Mouse (Mus musculus): Measurements from ENCODE around the gene Gpr183. TPM values are rescaled to one million over a fixed set of nuclear protein-coding genes. Genes with fewer than 3 reads are reported as not detected.

Gpr183 gene
- polyA plus RNA-seq, 1 experiment from 2014 or later: 3.2 TPM

- no peak overlapping the region for H3K4me3 ChIP-seq
- no peaks in the 10 kb centered on the region; the same call in 1 of the 2 replicates for H3K4me1 ChIP-seq
- no peak overlapping the region for H3K9ac ChIP-seq
- peaks cover 29% of the 10 kb centered on the region for H3K36me3 ChIP-seq
- no peak overlapping the region for H3K4me2 ChIP-seq (replicated peaks)
- H3K27ac ChIP-seq: no peak overlapping the region
- no peaks in the 10 kb centered on the region for H3K27me3 ChIP-seq
- H3K9me3 ChIP-seq: peaks cover 12% of the 10 kb centered on the region
- WGBS: 82% methylated on average over 8 of the region's 8 CpGs
- ATAC-seq (ENCODE audit: low FRiP score, low read depth): no peak
Measured at GRCm38 (mm10) chr14:121936856-121937255, 28.1 kb downstream of the Gpr183 start.

- H3K4me1 ChIP-seq: no peaks in the 10 kb centered on the region; the same call in 1 of the 2 replicates
- no peak overlapping the region for H3K27ac ChIP-seq
- no peak overlapping the region for H3K9ac ChIP-seq
- H3K27me3 ChIP-seq: no peaks in the 10 kb centered on the region
- no peak overlapping the region for H3K4me3 ChIP-seq
- 96% methylated on average over 4 of the region's 4 CpGs for WGBS
- peaks cover 29% of the 10 kb centered on the region for H3K36me3 ChIP-seq
- ATAC-seq (ENCODE audit: low FRiP score, low read depth): no peak
- H3K4me2 ChIP-seq (replicated peaks): no peak overlapping the region
- H3K9me3 ChIP-seq: peaks cover 12% of the 10 kb centered on the region
Measured at GRCm38 (mm10) chr14:121936356-121936755, 28.6 kb downstream of the Gpr183 start.

- 87% methylated on average over 5 of the region's 5 CpGs for WGBS
- H3K9ac ChIP-seq: no peak overlapping the region
- no peaks in the 10 kb centered on the region for H3K27me3 ChIP-seq
- H3K4me1 ChIP-seq: no peaks in the 10 kb centered on the region; the same call in 1 of the 2 replicates
- H3K27ac ChIP-seq: no peak overlapping the region
- peaks cover 12% of the 10 kb centered on the region for H3K9me3 ChIP-seq
- H3K36me3 ChIP-seq: peaks cover 29% of the 10 kb centered on the region
- no peak overlapping the region for H3K4me3 ChIP-seq
- no peak overlapping the region for H3K4me2 ChIP-seq (replicated peaks)
- no peak for ATAC-seq (ENCODE audit: low FRiP score, low read depth)
Measured at GRCm38 (mm10) chr14:121934597-121934946, 30.4 kb downstream of the Gpr183 start.

DNA sequence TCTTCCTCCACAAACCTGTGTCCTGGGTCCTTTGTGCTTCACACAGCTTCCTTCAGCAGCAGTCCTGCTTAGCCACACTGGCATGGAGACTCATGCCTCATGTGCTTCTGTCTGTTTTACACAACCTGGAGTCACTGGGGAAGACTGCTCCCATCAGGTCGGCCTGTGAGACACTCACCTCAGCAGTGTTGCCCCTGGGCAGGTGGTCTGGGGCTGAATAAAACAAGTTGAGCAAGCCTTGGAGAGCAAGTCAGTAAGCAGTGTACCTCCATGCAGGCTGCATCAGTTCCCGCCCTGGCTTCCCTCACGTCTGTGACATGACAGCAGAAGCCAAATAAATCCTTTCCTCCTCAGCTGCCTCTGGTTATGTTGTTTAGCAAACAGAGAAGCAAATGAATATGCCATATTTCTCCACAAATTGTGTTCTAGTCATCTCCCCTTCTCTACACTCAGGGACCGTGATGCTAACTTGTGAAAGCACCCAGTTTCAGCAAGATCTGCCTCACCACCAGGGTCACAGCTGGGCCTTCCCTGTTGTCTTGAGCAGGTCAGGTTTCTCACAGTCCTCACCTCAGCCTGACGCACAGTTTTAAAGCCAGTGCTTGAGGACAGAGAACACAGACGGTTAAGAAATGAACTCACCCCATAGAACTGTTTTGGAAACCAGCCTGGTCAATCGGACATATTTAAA, 30.9 kb downstream of the Gpr183 start:
- Histone ChIP-seq H3K27ac (no peak overlapping the region), H3K36me3 (peaks cover 29% of the 10 kb centered on the region), H3K4me3 (no peak overlapping the region), H3K4me1 (no peaks in the 10 kb centered on the region; the same call in 1 of the 2 replicates), H3K9me3 (peaks cover 12% of the 10 kb centered on the region), H3K27me3 (no peaks in the 10 kb centered on the region), H3K4me2 (replicated peaks) (no peak overlapping the region), H3K9ac (no peak overlapping the region)
- ATAC-seq (ENCODE audit: low FRiP score, low read depth): no peak
- 87% methylated on average over 7 of the region's 7 CpGs for WGBS

DNA sequence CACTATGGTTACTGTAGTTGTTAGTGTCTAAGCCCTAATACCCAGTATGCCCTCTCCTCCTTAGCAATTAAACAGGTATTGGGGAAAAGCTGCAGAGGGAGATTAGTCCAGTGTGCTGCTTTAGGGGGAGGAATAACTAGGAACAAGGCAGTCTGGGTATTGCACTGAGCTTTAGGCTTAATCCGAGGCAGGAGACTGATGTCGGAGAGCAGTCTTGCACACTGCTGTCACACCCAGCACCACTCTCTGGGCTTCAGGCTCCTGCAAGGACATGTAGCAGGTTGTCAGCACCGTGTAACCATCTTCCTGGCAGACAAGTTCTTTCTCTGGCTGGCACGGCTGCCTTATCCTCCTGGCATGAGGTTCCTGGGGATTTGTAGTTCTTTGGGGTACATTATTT, 32.8 kb downstream of the Gpr183 start:
- Histone ChIP-seq H3K36me3 (peaks cover 29% of the 10 kb centered on the region), H3K9ac (no peak overlapping the region), H3K27me3 (no peaks in the 10 kb centered on the region), H3K27ac (no peak overlapping the region), H3K4me3 (no peak overlapping the region), H3K9me3 (peaks cover 12% of the 10 kb centered on the region), H3K4me2 (replicated peaks) (no peak overlapping the region), H3K4me1 (no peaks in the 10 kb centered on the region)
- 80% methylated on average over 4 of the region's 4 CpGs for WGBS
- ATAC-seq (ENCODE audit: low FRiP score, low read depth): no peak

GRCm38 (mm10) chr14:121931594-121931993, 33.4 kb downstream of the Gpr183 start:
- Histone ChIP-seq H3K27me3 (no peaks in the 10 kb centered on the region), H3K9me3 (peaks cover 12% of the 10 kb centered on the region), H3K4me2 (replicated peaks) (no peak overlapping the region), H3K27ac (no peak overlapping the region), H3K4me1 (no peaks in the 10 kb centered on the region), H3K4me3 (no peak overlapping the region), H3K9ac (no peak overlapping the region), H3K36me3 (peaks cover 29% of the 10 kb centered on the region)
- no peak for ATAC-seq (ENCODE audit: low FRiP score, low read depth)
- WGBS: 92% methylated on average over 3 of the region's 3 CpGs

- Histone ChIP-seq H3K36me3 (peaks cover 23% of the 10 kb centered on the region), H3K27ac (no peak overlapping the region), H3K27me3 (no peaks in the 10 kb centered on the region), H3K9me3 (peaks cover 8% of the 10 kb centered on the region), H3K4me2 (replicated peaks) (no peak overlapping the region), H3K9ac (no peak overlapping the region), H3K4me3 (no peak overlapping the region), H3K4me1 (no peaks in the 10 kb centered on the region)
- ATAC-seq (ENCODE audit: low FRiP score, low read depth): no peak
- 81% methylated on average over 7 of the region's 7 CpGs for WGBS
Measured at GRCm38 (mm10) chr14:121930731-121931383, 34.1 kb downstream of the Gpr183 start.

GRCm38 (mm10) chr14:121929243-121929951, 35.6 kb downstream of the Gpr183 start:
- Histone ChIP-seq H3K27ac (no peak overlapping the region; the same call in 1 of the 2 replicates), H3K27me3 (no peaks in the 10 kb centered on the region), H3K9me3 (no peaks in the 10 kb centered on the region), H3K36me3 (peaks cover 11% of the 10 kb centered on the region), H3K4me2 (replicated peaks) (no peak overlapping the region), H3K9ac (no peak overlapping the region), H3K4me3 (no peak overlapping the region), H3K4me1 (no peaks in the 10 kb centered on the region)
- 88% methylated on average over 12 of the region's 12 CpGs for WGBS
- ATAC-seq (ENCODE audit: low FRiP score, low read depth): no peak

DNA sequence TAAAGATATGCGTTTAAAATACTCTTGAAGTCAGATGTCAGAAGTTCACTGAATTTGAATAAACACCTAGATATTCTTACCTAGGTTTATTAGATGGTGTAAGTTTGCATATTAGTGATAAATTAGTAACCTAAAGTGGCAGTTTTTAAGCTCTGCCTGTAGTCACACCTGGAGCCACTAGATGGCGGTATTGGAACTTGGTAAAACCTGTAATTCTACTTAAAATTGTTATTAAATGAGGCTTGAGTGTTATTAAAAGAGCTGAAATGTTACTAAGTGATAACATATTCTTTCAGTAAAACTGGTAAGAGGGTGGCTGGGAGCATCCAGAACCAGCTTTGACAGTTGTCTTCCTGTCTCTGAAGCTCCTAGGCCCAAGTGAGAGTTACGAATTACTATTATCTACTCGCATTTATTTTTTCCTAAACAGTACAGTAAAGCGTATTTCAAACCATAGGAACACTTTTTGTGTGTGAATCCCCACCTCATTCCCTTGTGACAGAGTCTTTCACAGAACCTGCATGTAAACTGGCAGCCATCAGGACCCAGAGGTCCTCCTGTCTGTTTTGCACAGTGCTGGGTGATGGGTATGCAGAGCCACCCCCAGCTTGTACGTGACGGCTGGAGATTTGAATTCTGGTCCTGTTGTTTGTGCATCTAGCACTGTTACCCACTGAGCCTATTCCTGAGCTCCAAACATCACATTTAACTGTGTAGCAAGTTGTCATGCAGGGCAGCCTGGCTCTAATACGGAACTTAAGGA, 36.4 kb downstream of the Gpr183 start:
- H3K27me3 ChIP-seq: no peaks in the 10 kb centered on the region
- H3K4me3 ChIP-seq: no peak overlapping the region
- peaks cover 3% of the 10 kb centered on the region; the same call in 1 of the 2 replicates for H3K36me3 ChIP-seq
- no peaks in the 10 kb centered on the region; the same call in 1 of the 2 replicates for H3K4me1 ChIP-seq
- H3K9ac ChIP-seq: no peak overlapping the region
- no peaks in the 10 kb centered on the region for H3K9me3 ChIP-seq
- 72% methylated on average over 8 of the region's 8 CpGs for WGBS
- ATAC-seq (ENCODE audit: low FRiP score, low read depth): no peak
- no peak overlapping the region for H3K27ac ChIP-seq
- H3K4me2 ChIP-seq (replicated peaks): no peak overlapping the region

DNA sequence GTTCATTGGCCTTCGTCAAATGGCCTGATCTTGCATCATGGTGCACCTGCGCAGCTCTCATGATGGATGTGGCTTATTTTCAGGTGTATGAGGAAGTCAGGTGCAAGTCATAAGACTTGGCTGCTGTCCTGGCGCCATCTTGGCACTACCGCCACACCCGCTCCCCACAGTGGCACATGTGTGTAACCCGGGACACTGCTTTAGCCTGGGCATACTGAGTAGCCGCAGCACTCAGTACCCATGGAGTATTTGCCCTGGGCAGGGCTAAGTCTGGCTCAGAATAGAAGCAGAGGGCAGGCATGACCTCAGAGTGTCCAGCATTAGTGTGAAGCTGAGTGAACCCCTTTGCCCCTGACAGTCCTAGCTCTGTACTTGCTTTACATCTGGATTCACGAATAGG, 37.5 kb downstream of the Gpr183 start:
- WGBS: 96% methylated on average over 8 of the region's 8 CpGs

DNA sequence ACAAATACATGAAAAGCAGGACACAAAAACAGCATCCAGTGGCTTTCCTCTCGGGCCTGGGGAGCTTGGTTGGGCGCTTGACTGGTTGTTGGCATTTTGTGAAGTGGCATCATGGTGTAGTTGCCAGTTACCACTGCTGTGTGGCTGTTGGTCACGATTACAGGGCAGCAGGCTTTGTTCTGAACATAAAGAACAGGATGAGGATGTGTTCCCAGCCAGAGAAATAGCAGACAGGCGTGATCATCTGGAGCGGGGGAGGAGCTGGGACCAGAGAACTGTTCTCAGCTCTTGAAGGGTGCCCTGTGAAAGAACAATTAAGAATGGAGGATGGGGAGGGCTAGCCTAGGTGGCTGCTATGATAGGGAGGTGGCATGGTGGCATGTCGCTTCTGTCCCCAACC, 38.1 kb downstream of the Gpr183 start:
- no peaks in the 10 kb centered on the region for H3K36me3 ChIP-seq
- H3K27ac ChIP-seq: no peak overlapping the region
- H3K27me3 ChIP-seq: no peaks in the 10 kb centered on the region
- no peak overlapping the region for H3K4me3 ChIP-seq
- H3K4me2 ChIP-seq (replicated peaks): no peak overlapping the region
- H3K4me1 ChIP-seq: no peaks in the 10 kb centered on the region; the same call in 1 of the 2 replicates
- H3K9ac ChIP-seq: no peak overlapping the region
- WGBS: 84% methylated on average over 6 of the region's 6 CpGs
- ATAC-seq (ENCODE audit: low FRiP score, low read depth): no peak
- no peaks in the 10 kb centered on the region for H3K9me3 ChIP-seq

More for the DNA sequence above, 37.5 kb downstream of the Gpr183 start:
- Histone ChIP-seq H3K9me3 (no peaks in the 10 kb centered on the region), H3K27ac (no peak overlapping the region), H3K9ac (no peak overlapping the region), H3K27me3 (no peaks in the 10 kb centered on the region), H3K36me3 (no peaks in the 10 kb centered on the region), H3K4me3 (no peak overlapping the region), H3K4me2 (replicated peaks) (no peak overlapping the region), H3K4me1 (no peaks in the 10 kb centered on the region; the same call in 1 of the 2 replicates)
- ATAC-seq (ENCODE audit: low FRiP score, low read depth): no peak

DNA sequence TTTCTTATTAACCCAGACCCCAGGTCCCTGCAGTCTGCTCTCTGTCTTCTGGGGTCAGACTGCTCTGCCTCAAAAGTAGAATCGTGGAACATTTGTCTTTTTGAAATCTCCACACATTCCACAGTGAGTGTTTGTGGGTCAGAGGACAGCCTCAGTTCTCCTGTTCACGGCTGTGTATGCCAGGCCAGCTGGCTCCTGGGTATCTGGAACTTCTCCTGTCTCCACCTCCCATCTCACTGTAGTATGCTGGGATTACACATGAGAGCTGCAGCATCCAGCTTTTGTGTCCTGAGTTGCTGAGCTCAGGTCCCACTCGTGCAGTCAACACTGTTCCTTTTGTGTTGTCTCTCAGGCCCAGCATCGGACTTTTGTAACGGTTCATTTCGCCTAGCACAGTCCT, 40.1 kb downstream of the Gpr183 start:
- Histone ChIP-seq H3K4me3 (no peak overlapping the region), H3K4me2 (replicated peaks) (no peak overlapping the region)

More for the DNA sequence above, 40.1 kb downstream of the Gpr183 start:
- H3K36me3 ChIP-seq: no peaks in the 10 kb centered on the region
- ATAC-seq (ENCODE audit: low FRiP score, low read depth): no peak
- no peak overlapping the region for H3K9ac ChIP-seq
- 88% methylated on average over 6 of the region's 6 CpGs for WGBS
- H3K27me3 ChIP-seq: no peaks in the 10 kb centered on the region
- no peak overlapping the region for H3K27ac ChIP-seq
- no peaks in the 10 kb centered on the region for H3K9me3 ChIP-seq
- peaks cover 5% of the 10 kb centered on the region for H3K4me1 ChIP-seq

Data from limb, embryonic 13.5 days (tissue).